Mouse (Mus musculus): ENCODE measurements around the gene Sema4c. TPM values are rescaled to one million over a fixed set of nuclear protein-coding genes. Genes with fewer than 3 reads are reported as not detected.

The Sema4c gene
- polyA plus RNA-seq, 1 experiment: 8.0 TPM

GRCm38 (mm10) chr1:36588476-36589450 is 30.6 kb upstream of the Sema4c start:
- TF ChIP-seq POLR2A (IDR thresholded peaks at IDR 0.05; ENCODE audit: low read depth, low read length): no peak
- no peak for TF ChIP-seq CTCF (conservative IDR thresholded peaks at IDR 0.05; ENCODE audit: insufficient read depth, insufficient read length, low read depth, low read length)
- WGBS: 53% methylated on average over 13 of the region's 13 CpGs
- Histone ChIP-seq H3K27ac (ENCODE audit: insufficient read depth, low read depth, low read length) (peak overlapping the region; percentile 36), H3K4me3 (ENCODE audit: insufficient read depth, low read depth, low read length) (no peak overlapping the region), H3K36me3 (ENCODE audit: control insufficient read depth, insufficient read depth, low read length) (no peaks in the 10 kb centered on the region), H3K27me3 (replicated peaks; ENCODE audit: control insufficient read depth, insufficient read depth, low read length) (no peaks in the 10 kb centered on the region), H3K4me1 (ENCODE audit: control insufficient read depth, insufficient read depth, low read length) (peaks cover 7% of the 10 kb centered on the region; the same call in 1 of the 2 replicates)
- DNase-seq: peak; percentile 47

- TF ChIP-seq POLR2A (IDR thresholded peaks at IDR 0.05; ENCODE audit: low read depth, low read length) (no peak), CTCF (conservative IDR thresholded peaks at IDR 0.05; ENCODE audit: insufficient read depth, insufficient read length, low read depth, low read length) (no peak)
- H3K27ac ChIP-seq (ENCODE audit: insufficient read depth, low read depth, low read length): no peak overlapping the region
- H3K4me1 ChIP-seq (ENCODE audit: control insufficient read depth, insufficient read depth, low read length): peaks cover 7% of the 10 kb centered on the region; the same call in 1 of the 2 replicates
- H3K36me3 ChIP-seq (ENCODE audit: control insufficient read depth, insufficient read depth, low read length): no peaks in the 10 kb centered on the region
- no peaks in the 10 kb centered on the region for H3K27me3 ChIP-seq (replicated peaks; ENCODE audit: control insufficient read depth, insufficient read depth, low read length)
- no peak for DNase-seq
- 93% methylated on average over 6 of the region's 6 CpGs for WGBS
- H3K4me3 ChIP-seq (ENCODE audit: insufficient read depth, low read depth, low read length): no peak overlapping the region
These were observed 29.7 kb upstream of the Sema4c start for GRCm38 (mm10) chr1:36587860-36588259.

GRCm38 (mm10) chr1:36586288-36586687 is 28.1 kb upstream of the Sema4c start:
- Histone ChIP-seq H3K27ac (ENCODE audit: insufficient read depth, low read depth, low read length) (no peak overlapping the region), H3K4me1 (ENCODE audit: control insufficient read depth, insufficient read depth, low read length) (peaks cover 7% of the 10 kb centered on the region; the same call in 1 of the 2 replicates), H3K27me3 (replicated peaks; ENCODE audit: control insufficient read depth, insufficient read depth, low read length) (no peaks in the 10 kb centered on the region), H3K4me3 (ENCODE audit: insufficient read depth, low read depth, low read length) (no peak overlapping the region), H3K36me3 (ENCODE audit: control insufficient read depth, insufficient read depth, low read length) (no peaks in the 10 kb centered on the region)
- TF ChIP-seq POLR2A (IDR thresholded peaks at IDR 0.05; ENCODE audit: low read depth, low read length) (no peak), CTCF (conservative IDR thresholded peaks at IDR 0.05; ENCODE audit: insufficient read depth, insufficient read length, low read depth, low read length) (no peak)
- DNase-seq: no peak
- WGBS: 77% methylated on average over 4 of the region's 4 CpGs

GRCm38 (mm10) chr1:36583408-36584116 is 25.4 kb upstream of the Sema4c start:
- TF ChIP-seq CTCF (conservative IDR thresholded peaks at IDR 0.05; ENCODE audit: insufficient read depth, insufficient read length, low read depth, low read length) (no peak), POLR2A (IDR thresholded peaks at IDR 0.05; ENCODE audit: low read depth, low read length) (no peak)
- H3K4me3 ChIP-seq (ENCODE audit: insufficient read depth, low read depth, low read length): no peak overlapping the region
- peaks cover 18% of the 10 kb centered on the region; the same call in 1 of the 2 replicates for H3K4me1 ChIP-seq (ENCODE audit: control insufficient read depth, insufficient read depth, low read length)
- 80% methylated on average over 8 of the region's 8 CpGs for WGBS
- no peak for DNase-seq
- H3K27ac ChIP-seq (ENCODE audit: insufficient read depth, low read depth, low read length): no peak overlapping the region
- H3K36me3 ChIP-seq (ENCODE audit: control insufficient read depth, insufficient read depth, low read length): no peaks in the 10 kb centered on the region
- no peaks in the 10 kb centered on the region for H3K27me3 ChIP-seq (replicated peaks; ENCODE audit: control insufficient read depth, insufficient read depth, low read length)

- Histone ChIP-seq H3K4me1 (ENCODE audit: control insufficient read depth, insufficient read depth, low read length) (peaks cover 15% of the 10 kb centered on the region; the same call in 1 of the 2 replicates), H3K27ac (ENCODE audit: insufficient read depth, low read depth, low read length) (no peak overlapping the region), H3K36me3 (ENCODE audit: control insufficient read depth, insufficient read depth, low read length) (no peaks in the 10 kb centered on the region), H3K27me3 (replicated peaks; ENCODE audit: control insufficient read depth, insufficient read depth, low read length) (no peaks in the 10 kb centered on the region), H3K4me3 (ENCODE audit: insufficient read depth, low read depth, low read length) (no peak overlapping the region)
- TF ChIP-seq CTCF (conservative IDR thresholded peaks at IDR 0.05; ENCODE audit: insufficient read depth, insufficient read length, low read depth, low read length) (no peak), POLR2A (IDR thresholded peaks at IDR 0.05; ENCODE audit: low read depth, low read length) (no peak)
- 80% methylated on average over 8 of the region's 8 CpGs for WGBS
- DNase-seq: no peak
These were observed 24.1 kb upstream of the Sema4c start for GRCm38 (mm10) chr1:36582211-36582610.

GRCm38 (mm10) chr1:36581260-36581659 is 23.1 kb upstream of the Sema4c start:
- H3K4me1 ChIP-seq (ENCODE audit: control insufficient read depth, insufficient read depth, low read length): peaks cover 15% of the 10 kb centered on the region; the same call in 1 of the 2 replicates
- H3K36me3 ChIP-seq (ENCODE audit: control insufficient read depth, insufficient read depth, low read length): no peaks in the 10 kb centered on the region
- no peak overlapping the region for H3K4me3 ChIP-seq (ENCODE audit: insufficient read depth, low read depth, low read length)
- no peak overlapping the region for H3K27ac ChIP-seq (ENCODE audit: insufficient read depth, low read depth, low read length)
- DNase-seq: no peak
- 70% methylated on average over 5 of the region's 5 CpGs for WGBS
- TF ChIP-seq POLR2A (IDR thresholded peaks at IDR 0.05; ENCODE audit: low read depth, low read length) (no peak), CTCF (conservative IDR thresholded peaks at IDR 0.05; ENCODE audit: insufficient read depth, insufficient read length, low read depth, low read length) (no peak)
- H3K27me3 ChIP-seq (replicated peaks; ENCODE audit: control insufficient read depth, insufficient read depth, low read length): no peaks in the 10 kb centered on the region
